Mouse (Mus musculus) natural killer cell, adult 2 months (primary cell): ENCODE data around the gene Gnat1.

Experiments
- DNase-seq, 2 experiments: peaks; one replicate each; pipeline ENCODE4 v3.0.0; 2022; ENCODE audit warnings: low spot score in 2 of 2

Gnat1 gene

DNA sequence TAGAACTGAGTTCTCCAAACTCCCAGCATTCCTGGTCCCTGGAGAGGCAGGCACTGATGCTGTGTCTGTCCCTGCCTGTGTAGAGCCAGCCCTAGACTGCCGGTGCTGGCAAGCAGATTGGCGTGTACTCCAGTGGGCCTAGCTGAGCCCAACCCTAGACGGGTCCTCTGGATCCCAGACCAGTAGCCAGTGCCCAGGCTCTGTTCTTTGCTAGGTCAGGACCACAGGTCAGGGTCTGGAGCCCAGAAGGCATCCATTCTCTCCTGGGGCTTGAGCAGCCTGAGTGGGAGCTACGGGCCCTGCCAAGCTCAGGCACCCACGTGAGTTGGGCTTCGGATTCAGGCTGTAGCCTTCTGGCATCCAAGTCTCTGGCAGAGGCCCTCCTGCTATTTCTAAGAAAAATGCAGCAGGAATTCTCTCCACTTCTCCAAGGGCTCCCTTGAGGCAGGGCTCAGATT lies 20.6 kb upstream of the Gnat1 start:
- no peak for DNase-seq

DNA sequence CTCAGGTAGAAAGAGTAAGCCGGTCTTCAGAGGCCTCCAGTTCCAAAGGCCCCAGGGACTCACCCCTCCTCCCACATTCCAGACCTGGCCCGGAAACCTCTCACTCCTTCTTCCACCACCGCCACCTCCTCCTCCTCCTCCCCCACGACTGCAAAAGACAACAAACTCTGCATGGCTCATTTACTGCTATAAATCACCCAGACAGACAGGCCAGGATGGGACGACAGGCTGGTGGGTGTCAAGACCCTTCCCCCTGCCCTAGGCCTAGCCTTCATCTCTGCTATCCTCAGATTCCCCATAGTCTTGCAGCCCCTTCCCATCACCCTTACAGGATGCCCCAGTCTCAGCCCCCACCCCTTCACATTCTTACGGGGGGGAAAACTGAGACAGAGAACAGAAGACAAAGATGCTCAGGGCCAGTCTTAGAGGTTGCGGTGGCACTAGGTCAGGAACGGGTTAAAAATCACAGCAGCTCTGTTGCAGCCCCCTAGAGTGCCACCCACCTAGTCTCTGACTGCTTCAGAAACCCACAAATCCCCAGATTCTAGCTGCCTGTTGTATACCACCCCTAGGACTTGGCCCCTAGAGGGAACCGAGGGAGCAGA lies 20.0 kb upstream of the Gnat1 start:
- DNase-seq, result no peak

DNA sequence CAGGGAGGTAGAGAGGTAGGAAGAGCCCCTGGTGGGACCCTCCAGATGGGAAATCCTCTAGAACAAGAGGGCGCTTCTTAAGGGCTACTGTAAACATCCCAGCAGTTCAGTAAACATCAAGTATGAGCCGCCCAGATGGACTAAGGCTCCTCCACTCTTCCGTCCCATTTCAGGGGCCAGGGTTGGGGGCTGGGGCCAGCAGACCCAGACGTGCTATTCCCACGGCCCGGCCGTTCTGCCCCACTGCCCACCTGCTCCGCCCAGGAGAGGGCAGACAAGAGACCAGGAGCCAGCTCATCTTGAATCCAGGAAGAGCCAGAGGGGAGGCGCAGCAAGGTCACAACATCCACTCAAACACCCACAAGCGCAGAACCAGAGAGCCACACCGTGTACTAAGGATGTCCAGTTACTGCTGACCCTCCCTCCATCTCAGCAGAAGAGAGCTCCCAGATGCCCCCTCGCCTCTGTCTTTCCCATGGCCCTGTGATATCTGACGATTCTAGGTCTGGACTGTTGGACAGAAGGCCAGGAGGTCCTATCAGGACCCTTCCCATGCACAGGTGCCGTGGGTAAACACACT lies 19.2 kb upstream of the Gnat1 start:
- DNase-seq, result no peak

DNA sequence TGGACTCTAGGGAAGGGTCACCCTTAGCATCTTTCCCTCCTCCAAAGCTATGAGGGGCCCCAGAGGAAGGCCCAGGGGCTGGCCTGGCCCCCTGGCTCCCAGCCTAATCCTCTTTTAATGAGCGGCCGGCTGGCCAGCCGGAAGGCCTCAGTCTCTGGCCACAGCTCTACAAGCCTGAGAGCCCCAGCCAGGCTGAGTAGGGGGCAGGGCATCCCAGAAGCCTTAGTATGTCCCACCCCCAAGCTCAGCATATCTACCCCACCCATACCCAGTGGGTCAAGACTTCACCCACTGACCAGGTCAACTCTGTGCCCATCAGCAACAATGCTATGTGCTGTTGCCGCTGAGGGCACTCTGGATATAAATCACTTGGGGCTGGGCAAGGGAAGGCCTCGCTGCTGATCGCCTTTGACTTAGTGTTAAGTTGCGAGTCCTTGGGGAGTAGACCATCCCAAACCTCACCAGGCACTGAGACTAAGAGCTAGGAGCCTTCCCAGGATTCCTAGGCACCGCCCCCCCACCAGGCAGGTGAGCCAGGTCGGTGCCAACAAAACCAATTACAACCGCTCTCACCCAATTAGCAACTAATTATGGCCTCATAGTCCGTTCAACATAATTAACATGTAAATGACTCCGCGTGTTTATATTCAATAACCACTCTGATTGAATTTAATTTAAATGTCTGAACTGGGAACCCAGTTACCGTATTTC lies 18.5 kb upstream of the Gnat1 start:
- no peak for DNase-seq

DNA sequence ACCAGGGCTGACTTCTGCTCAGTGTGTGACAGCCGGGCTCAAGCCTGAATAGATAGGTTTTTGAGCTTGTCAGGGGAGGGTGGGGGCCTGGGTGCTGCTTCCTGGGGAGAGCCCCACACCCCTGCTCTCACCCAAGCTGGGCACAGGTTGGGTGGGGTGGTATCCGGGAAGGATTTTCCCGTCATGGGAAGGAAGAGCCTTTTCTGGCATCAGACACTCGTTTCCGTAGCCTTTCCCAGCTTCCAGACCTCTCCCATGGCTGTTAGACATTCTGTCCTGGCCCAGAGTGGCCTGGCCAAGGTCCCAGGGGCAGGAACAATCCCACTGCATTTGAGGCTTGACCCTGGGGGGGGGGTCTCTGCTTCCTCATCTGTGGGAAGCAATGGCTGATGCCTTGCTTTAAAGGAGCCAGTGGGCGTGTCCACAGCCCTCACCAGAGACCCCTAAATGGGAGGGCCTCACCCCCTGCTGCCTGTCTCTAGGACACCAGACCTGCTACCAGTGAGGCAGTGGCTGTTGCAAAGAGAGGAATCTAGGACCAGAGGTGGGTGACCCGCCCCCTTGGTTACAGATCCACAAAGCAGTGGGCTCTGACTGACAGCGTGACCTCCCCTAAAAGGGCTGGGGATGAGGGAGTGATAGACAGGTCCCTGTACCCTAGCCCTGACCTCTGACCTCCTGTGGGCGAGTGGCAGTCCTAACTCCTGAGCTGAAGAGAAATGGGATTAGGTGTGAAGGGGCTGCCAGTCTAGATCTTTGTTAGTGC lies 17.5 kb upstream of the Gnat1 start:
- DNase-seq, result no peak

DNA sequence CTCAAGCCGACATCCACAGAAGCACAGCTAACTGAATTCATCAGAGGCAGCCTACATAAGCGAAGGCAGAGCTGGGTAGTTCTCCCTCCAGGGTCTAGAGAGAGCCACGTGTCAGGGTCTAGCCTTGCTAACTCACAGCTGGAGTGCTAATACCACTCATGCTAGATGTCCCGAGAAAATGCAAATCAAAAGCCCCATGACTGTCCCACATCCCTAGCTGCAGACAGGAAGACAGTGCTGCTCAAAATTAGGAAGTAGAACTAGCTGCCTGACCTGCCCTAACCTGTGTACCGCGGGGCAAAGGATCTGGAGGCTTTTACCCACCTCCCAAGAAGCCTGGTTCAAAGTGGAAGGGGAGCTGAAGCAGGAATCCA lies 16.6 kb upstream of the Gnat1 start:
- DNase-seq, result no peak

DNA sequence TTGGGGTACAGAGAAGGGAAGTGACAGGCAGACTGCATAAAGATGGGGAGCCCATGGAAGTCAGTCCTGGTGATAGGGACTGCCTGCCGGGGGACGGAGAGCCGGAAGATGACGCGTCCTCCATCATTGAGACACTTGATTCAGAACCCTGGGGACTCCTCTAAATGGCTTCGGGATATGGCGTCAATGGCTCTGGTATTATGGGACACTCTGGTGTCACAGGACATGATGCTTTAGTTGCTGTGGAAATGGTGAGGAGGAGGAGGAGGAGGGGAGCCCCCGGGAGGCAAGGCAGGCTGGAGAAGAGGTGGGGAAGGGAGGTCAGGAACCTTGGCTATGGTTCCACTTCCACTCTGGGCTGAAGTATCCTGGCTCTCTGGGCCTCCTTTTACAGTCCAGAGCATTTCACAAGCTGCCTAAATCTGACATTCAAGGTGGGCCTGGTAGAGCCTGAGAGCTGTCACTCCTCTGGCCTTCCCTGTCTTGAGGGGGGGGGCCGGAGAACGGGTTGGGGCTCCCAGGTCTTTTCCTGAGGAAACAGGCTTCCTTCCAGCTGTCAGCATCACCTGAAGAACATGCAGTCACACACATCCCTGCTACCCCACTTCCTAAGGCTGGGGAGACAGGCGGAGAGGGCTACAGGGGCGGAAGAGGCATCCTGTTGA lies 16.1 kb upstream of the Gnat1 start:
- DNase-seq, result no peak

DNA sequence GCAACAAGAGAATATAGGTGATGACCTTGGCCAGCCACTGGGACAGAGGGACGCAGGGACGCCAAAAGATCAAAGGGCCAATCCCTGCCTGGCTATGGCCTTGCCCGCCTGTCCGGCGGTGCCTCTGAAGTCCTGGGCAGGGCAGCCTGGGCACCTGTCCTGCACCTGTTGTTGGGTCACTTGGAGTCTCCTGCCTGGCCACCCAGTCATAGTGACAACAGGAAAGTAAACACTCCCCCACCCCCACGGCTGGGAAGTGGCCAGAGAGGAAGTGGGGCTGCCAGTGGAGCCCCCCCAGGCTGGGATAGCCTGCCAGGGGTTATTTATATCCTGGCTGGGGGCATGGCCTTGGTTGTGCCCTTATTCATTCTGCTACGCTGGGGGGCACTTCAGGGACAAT lies 15.1 kb upstream of the Gnat1 start:
- DNase-seq, result no peak

DNA sequence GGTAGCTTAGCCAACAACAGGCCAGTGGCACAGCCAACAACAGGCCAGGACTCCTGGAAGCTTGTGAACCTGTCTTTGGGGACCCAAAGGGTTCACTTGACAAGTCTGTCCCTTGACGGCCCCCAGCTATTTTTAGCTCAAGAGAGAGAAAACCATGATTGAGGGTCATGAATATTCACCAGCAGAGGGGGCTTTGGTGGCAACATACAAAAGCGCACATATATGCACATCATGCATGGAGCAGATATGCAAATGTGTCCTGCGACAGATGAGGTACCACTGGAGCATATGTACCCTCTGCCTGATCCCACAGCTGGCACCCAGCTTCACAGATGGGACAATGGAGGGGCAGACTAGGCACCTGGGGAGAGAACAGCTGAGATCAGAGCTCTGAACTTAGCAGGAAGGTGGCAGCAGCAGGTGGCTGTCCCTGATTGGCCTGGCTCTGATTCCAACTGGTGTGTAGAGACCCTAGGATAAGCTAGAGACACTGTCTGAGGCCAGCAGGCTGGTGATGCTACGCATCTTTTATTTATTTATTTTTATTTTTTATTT lies 14.0 kb upstream of the Gnat1 start:
- no peak for DNase-seq

DNA sequence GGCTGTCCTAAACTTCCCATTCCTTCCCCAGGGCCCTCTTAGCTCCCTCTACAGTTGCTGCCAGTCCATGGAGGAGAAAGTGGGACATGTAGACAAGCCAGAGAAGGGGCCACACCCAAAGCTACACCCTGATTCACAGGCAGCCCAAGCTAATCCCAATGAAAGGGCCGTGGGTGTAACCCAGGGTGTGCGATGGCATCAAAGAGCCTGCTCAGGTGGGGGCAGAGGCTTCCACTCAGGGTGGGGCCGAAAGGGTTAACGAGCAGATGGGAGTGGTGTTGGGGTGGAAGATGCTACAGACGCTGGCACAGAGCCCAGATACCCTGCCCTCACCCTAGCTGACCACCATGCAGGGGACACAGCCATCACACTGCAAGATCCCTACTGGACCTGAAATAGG lies 13.3 kb upstream of the Gnat1 start:
- no peak for DNase-seq

DNA sequence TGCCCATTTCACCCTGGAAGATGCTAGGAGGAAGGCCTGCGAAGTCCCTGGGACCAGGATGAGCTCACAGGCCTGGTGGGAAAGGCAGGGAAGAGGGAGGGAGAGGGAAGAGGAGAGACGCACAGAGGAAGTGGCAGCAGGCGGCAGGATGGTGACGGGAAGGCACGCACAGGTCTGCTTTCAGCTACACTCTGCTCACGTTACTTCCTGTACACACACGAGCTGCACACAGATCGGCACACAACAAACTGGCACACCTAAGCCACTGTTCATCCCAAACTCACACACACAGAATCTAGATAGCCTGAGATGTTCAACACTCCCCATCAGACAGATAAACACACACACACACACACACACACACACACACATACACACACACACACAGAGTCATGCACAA lies 10.9 kb upstream of the Gnat1 start:
- no peak for DNase-seq

DNA sequence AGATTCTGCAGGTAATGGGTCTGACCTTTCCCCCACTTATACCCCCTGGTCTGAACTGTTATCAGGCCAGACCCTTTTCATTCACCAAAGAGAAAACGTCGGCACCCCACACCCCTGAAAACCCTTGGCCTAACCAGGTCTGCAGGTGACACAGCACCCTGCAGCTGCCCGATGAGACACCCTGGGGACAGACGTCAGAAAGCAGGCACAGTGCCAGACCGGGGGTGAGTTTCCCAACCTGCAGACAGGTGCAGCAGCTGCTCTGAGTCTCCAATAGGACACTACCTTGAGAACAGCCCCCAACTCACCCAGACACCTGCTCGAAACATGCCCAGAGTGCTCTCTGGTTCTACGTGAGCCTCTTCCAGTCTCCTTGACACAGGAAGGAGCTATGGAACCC lies 9.4 kb upstream of the Gnat1 start:
- no peak for DNase-seq

DNA sequence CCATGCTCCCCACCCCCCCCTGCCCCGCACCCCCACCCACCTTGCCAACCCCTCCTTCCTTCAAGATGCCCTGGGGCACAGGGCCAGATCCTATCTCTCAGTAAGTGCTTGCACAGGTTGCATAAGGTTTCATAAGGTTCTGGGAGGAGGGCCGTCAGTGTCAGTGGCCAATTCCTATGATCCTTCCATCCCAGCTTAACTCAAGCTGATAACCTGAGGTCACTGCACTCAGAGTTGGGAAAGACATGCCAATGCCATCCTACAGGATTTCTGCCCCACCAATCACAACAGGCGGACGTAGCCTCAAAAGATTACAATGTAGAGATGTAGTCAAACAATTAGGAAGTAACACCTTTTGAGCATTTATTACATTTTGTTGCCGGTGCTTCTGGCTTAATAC lies 8.9 kb upstream of the Gnat1 start:
- no peak for DNase-seq

DNA sequence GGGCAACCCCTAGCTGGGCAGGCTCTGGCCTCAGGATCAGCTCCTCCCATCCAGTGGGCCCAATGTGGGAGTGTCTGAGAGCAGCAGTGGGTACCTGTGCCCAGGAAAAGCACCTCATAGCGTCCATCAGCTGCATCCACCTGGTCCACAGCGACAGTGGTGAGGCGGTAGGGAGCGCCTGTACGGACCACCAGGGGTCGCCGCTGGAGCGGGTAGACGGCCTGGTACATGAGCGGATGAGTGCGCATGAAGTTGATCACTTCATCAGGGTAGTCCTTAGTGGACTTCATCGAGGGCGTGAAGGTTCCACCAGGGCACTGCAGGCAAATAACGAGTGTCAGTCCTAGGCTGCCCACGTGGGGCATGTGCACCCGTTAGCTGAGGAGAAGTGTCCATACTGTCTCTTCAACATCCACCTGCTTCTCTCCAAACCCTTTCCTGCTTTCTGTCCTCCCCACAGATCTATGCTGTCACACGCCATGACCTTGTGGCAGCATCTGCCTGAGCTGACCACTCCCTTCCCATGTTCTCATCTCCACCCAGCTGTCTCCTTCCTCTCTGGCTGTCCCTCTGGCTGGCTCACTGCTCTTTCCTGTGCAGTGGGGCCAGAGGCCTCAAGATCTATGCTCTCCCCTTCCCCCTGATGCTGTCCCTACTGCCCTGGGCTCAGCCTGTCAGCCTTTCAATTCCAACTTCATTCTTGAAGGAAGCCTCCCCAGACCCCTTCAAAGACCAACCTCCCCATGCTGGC lies 5.9 kb upstream of the Gnat1 start:
- peak in 1 of 2 experiments; percentile 33 for DNase-seq

DNA sequence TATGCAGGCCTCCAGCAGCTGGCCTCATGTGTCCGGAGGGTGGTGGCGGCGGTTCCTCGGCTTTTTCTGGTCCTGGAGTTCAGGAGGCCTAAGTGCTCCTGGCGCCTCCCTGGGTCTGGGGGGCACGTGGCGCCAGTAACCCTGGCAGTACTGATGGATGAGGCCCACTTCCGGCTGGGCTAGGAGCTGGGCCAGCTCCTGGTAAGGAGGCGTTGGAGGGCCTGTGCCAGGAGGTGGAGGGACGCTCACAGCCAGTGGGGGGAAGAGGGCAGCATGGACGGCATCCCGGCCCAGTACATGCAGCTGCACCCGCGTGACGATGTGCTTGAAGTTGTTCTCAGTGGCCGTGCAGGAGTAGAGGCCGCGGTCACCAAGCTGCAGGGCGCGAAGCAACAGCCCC lies 2.9 kb upstream of the Gnat1 start:
- DNase-seq, result no peak

DNA sequence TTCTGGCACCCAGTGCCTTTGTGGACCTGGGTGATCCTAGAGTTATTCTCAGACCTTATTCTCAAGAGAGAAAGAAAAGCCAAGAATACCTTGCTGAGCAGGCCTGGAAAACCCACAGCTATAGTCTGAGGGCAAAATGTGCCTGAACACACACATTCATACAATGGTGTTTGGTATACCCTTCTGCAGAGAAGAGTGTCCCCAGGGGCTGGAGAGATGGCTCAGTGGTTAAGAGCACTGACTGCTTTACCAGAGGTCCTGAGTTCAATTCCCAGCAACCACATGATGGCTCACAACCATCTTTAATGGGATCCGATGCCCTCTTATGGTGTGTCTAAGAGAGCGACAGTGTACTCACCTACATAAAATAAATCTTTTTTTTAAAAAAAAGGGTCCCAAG lies 651 bp downstream of the Gnat1 start:
- no peak for DNase-seq

DNA sequence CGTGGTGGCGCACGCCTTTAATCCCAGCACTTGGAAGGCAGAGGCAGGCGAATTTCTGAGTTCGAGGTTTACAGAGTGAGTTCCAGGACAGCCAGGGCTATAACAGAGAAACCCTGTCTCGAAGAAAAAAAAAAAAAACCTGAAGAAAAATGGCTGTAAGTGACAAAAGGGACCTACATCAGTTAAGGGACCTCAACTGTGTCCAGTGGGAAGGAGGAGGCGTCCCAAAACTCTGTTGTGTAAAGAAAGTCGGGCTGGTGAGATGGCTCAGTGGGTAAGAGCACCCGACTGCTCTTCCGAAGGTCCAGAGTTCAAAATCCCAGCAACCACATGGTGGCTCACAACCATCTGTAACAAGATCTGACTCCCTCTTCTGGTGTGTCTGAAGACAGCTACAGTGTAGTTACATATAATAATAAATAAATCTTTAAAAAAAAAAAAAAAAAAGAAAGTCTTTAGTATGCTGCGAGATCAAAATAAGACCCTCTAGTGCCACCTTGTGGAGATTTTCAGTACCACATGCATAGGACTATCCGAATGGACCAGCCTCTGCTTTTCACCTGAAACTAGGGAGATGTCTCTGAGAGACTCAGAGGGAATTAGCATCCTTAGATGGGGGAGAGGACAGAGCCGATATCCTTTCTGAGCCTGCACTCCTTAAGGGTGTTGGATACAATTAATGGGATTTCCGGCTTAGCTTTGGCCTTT lies 1.5 kb downstream of the Gnat1 start:
- peak; percentile 73 to 80 for DNase-seq

DNA sequence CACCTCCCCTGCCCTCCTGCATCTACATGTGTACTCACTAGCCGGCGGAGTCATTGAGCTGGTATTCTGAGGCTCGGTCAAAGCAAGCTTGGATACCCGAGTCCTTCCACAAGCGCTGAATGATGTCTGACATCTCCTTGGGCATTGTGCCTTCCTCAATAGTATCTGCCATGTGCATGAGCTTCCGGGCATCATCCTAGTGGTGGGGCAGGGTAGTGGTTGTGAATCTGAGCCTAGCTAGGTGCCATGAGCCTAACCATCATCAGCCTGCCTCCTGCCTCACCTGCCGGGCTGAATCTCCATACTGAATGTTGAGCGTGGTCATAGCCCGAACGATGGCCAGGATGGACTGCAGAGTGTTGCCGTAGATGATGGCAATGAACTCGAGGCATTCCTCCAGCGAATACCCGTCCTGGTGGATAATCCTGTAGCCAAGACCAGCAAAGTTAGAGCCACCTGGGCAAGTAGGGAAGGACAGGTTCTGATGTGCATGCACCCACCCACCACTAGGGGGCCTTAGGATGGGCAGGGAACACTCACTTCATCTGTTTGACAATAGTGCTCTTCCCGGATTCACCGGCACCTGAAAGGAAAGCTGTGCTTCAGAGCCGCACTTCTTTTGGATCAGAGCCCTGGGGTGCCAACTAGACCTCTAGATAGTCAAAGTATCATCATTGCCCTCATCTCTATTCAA lies 2.3 kb downstream of the Gnat1 start:
- peak; percentile 30 to 55 for DNase-seq

DNA sequence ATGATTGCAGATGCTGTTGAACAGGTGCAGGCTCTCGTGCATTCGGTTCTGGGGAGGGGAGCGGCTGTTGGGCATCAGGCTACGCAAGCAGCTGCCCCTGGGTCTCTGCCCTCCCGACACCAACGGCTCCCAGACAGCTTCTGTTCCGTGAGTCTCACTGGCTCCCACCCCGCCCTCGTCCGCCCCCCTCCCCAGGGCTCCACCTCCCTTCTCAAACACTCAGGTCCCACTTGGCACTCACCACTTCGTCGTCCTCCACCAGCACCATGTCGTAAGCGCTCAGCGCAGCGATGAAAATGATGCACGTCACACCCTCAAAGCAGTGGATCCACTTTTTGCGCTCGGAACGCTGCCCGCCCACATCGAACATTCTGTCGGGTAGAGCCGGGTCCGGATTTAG lies 3.2 kb downstream of the Gnat1 start:
- DNase-seq, result no peak
